Mouse (Mus musculus) heart, postnatal 0 days (tissue): ENCODE data around the gene Ap3d1. TPM values are rescaled to one million over a fixed set of nuclear protein-coding genes. Genes with fewer than 3 reads are reported as not detected.

Experiments
- ATAC-seq: fragments of 200-750 bp; cut with Nextera tagmentation; 2 replicates; pipeline ENCODE4 v1.8.0; 2017; ENCODE audit warnings: low read depth, moderate number of reproducible peaks, moderate library complexity; ENCODE audit not compliant: insufficient read depth
- DNase-seq: peaks from one replicate; pipeline ENCODE4 v3.0.0-alpha.2; 2016; ENCODE audit warnings: low spot score
- H3K27ac ChIP-seq: fragments of 300-500 bp; sonication (generic); 2 replicates; pipeline ENCODE4 v1.5.1; 2014; ENCODE audit warnings: low read depth, mild to moderate bottlenecking
- H3K27me3 ChIP-seq: fragments of 300-500 bp; sonication (generic); 2 replicates; pipeline ENCODE4 v1.6.1; 2014; ENCODE audit warnings: low read length, mixed read lengths; ENCODE audit not compliant: control insufficient read depth, insufficient read depth
- H3K36me3 ChIP-seq: fragments of 300-500 bp; sonication (generic); replicated peaks from 2 replicates; pipeline ENCODE4 v1.6.1; 2014; ENCODE audit warnings: low read length, mixed read lengths; ENCODE audit not compliant: control insufficient read depth, insufficient read depth
- H3K4me1 ChIP-seq: fragments of 300-500 bp; sonication (generic); 2 replicates; pipeline ENCODE4 v1.6.1; 2014; ENCODE audit warnings: antibody characterized with exemption; ENCODE audit not compliant: control insufficient read depth, insufficient read depth
- H3K4me2 ChIP-seq: fragments of 300-500 bp; sonication (generic); 2 replicates; pipeline ENCODE4 v1.6.1; 2014; ENCODE audit warnings: low read depth, mild to moderate bottlenecking, low read length, moderate library complexity
- H3K4me3 ChIP-seq: fragments of 300-500 bp; sonication (generic); 2 replicates; pipeline ENCODE4 v1.5.1; 2014; ENCODE audit warnings: low read depth, low read length
- H3K9ac ChIP-seq: fragments of 300-500 bp; sonication (generic); replicated peaks from 2 replicates; pipeline ENCODE4 v1.6.1; 2014; ENCODE audit warnings: low read depth, low read length, mixed read lengths
- H3K9me3 ChIP-seq: fragments of 300-500 bp; sonication (generic); replicated peaks from 2 replicates; pipeline ENCODE4 v1.6.1; 2016; ENCODE audit warnings: low read length; ENCODE audit not compliant: control insufficient read depth
- CTCF ChIP-seq: IDR thresholded peaks from 2 replicates; pipeline ENCODE4 v1.5.1; 2016; ENCODE audit warnings: antibody characterized with exemption, control low read depth, low read depth
- EP300 ChIP-seq: IDR thresholded peaks from 2 replicates; pipeline ENCODE4 v1.6.1; 2016; ENCODE audit warnings: antibody characterized with exemption, low read depth
- WGBS: fragments of 180-500 bp; shearing (Covaris S2); extraction: QIAGEN DNeasy Blood & Tissue Kit; methylation state at CpG from one replicate; pipeline ENCODE4 v1.1.7; 2014; 5-methylcytosine and 5-hydroxymethylcytosine counted together
- polyA plus RNA-seq: library from polyadenylated mRNA; unstranded; fragments of >200 nt; fragmentation: Nextera tagmentation; extraction: Ambion mirVana; gene quantifications from 2 replicates; pipeline ENCODE4 v1.2.1, GENCODE M21; 2015
- total RNA-seq: library from RNA; depleted of rRNA; stranded (reverse); fragments of >200 nt; gene quantifications from 2 replicates; pipeline ENCODE4 v1.2.3, GENCODE M21; 2014; ENCODE audit warnings: low replicate concordance; rRNA removed

Gene Ap3d1
- 72.7 and 77.9 TPM in 2 replicates for total RNA-seq
- 31.6 and 34.3 TPM in 2 replicates for polyA plus RNA-seq

DNA sequence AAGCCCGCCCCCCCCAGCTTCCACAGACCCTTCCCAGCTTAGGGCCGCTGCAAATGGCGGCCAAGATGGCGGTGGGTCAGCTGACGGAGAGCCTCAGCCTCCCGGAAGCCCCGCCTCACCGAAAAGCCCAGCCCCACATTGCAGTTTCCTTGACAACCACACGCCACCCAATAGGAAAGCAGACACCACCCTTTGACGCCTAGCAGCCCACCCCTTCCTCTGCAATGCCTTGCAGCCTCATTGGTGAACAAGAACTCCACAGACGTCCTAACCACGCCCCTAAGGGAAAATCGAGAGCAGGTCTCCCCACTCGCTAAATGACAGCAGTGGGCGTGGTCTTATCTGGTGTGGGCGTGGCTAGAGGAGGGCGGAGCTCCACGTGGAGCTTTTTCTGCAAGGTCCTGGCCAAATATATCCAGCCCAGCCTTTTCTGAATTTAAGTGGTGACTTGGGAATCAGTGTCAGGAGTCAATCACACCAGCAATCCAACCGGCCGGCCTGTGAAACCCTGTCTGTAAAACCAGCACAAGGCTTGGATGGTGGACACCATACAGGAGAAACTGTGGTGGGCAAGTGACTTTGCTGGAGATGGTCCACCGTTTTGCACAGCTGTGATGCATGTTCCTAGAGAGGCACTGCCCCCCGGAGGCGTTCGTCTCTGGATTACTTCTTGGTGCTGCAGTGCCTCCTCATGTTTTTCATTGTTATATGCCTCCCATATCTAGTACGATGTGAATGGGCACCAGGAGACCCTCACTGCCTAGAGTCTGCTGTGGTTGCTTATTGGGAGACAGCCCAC is at the start of gene Ap3d1:
Gene Ap3d1 (minus strand): TSS at position 85 of the 799 bp plus-strand sequence.
- Histone ChIP-seq H3K9ac (peak within 1 kb of the TSS; percentile 96), H3K27me3 (no peaks in the 10 kb centered on the region), H3K9me3 (no peaks in the 10 kb centered on the region), H3K36me3 (no peaks in the 10 kb centered on the region), H3K27ac (peak within 1 kb of the TSS; percentile 80), H3K4me3 (peak within 1 kb of the TSS; percentile 98), H3K4me1 (peaks cover 16% of the 10 kb centered on the region), H3K4me2 (peak within 1 kb of the TSS; percentile 95)
- WGBS = 2% methylated on average over 22 of the region's 25 CpGs
- TF ChIP-seq CTCF (no peak), EP300 (no peak)
- peak; percentile 100 for DNase-seq
- peak; percentile 99 for ATAC-seq

DNA sequence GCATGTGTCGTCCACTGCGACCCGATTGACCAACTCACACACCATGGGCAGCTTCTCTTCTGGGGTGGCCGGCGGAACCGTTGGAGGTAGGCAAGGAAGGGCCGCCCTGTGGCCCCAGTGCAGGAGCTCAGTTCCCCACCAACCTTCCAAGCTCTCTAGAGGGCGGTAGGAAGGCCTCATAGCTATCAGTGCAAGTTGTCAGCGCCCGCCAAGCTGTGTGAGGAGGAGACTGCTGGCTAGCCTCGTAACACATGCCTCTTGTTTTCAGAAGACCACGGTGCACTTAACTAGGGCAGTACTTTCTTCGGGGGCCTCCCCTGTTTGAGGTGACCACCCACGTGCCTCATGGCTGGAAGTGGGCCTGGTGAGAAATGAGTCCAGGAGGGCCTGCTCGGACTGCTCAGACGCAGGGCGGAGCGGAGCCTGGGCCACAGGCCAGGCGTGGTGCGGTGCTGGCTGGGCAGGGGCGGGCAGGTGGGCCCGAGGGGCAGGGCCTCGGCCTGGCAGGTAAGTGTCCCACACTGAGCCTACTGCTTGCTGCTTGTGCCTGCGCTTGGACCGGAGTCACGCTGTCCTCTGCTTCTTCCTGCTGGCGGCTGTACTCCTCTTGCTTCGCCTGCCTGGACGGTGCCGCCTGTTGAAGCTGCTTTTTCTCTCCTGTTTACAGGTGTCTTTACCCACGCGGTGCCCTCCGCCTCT is 49.6 kb upstream of the Ap3d1 start:
- peak; percentile 55 for ATAC-seq
- Histone ChIP-seq H3K27ac (peak overlapping the region; percentile 4; the same call in 1 of the 2 replicates), H3K27me3 (no peaks in the 10 kb centered on the region), H3K9ac (no peak overlapping the region), H3K36me3 (peaks cover 89% of the 10 kb centered on the region), H3K4me1 (peaks cover 15% of the 10 kb centered on the region), H3K4me3 (no peak overlapping the region), H3K9me3 (no peaks in the 10 kb centered on the region), H3K4me2 (no peak overlapping the region)
- 41% methylated on average over 33 of the region's 33 CpGs for WGBS
- peak; percentile 72 for DNase-seq
- TF ChIP-seq CTCF (peak; percentile 10; the same call in 1 of the 2 replicates), EP300 (no peak)

DNA sequence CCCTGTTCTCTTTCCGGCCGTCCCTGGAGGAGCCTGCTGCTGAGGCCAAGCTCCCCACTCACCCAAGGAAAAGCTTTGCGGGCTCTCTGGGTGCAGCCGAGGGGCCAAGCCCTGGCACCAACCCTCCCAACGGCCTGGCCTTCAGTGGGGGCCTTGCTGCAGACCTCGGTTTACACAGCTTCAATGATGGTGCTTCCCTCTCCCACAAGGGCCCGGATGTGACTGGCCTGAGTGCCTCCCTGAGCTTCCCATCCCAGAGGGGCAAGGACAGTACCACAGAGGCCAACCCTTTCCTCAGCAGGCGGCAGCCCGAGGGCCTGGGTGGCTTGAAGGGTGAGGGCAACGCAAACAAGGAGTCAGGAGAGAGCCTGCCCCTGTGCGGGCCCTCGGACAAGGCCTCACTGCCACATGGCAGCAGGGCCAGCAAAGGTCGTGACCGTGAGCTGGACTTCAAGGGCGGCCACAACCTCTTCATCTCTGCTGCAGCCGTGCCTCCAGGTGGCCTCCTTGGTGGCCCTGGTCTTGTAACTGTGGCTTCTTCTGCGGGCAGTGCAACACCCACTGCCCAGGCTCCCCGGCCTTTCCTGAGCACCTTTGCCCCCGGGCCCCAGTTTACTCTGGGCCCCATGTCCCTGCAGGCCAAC is 48.8 kb upstream of the Ap3d1 start:
- no peak for ATAC-seq
- Histone ChIP-seq H3K36me3 (peaks cover 91% of the 10 kb centered on the region), H3K27me3 (no peaks in the 10 kb centered on the region), H3K9me3 (no peaks in the 10 kb centered on the region), H3K27ac (peak overlapping the region; percentile 4; the same call in 1 of the 2 replicates), H3K4me1 (peaks cover 13% of the 10 kb centered on the region), H3K9ac (no peak overlapping the region; the same call in 1 of the 2 replicates), H3K4me3 (no peak overlapping the region), H3K4me2 (no peak overlapping the region)
- 73% methylated on average over 19 of the region's 19 CpGs for WGBS
- TF ChIP-seq EP300 (no peak), CTCF (no peak)
- no peak for DNase-seq

DNA sequence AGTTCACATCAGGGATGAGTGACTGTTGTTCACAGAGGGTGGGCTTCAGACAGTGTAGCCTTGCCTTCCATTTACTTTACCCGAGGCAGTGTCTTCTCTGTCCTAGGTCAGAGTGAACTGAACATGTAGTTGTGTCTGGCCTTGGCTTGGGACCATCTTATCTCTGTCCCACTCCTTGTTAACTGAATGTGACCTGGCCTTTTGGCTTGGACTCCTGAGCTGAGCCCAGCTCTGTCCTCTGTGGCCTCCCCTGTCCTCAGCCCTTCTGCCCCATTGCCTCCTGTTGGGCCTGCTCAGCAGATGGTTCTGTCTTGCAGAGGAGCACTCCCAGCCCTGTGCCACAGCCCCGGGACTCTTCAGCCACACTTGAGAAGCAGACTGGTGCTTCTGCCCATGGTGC is 45.5 kb upstream of the Ap3d1 start:
- H3K4me1 ChIP-seq = peaks cover 13% of the 10 kb centered on the region
- WGBS = 45% methylated on average over 2 of the region's 2 CpGs
- no peak for DNase-seq
- H3K4me3 ChIP-seq = no peak overlapping the region
- peak overlapping the region; percentile 44; the same call in 1 of the 2 replicates for H3K27ac ChIP-seq
- peaks cover 91% of the 10 kb centered on the region for H3K36me3 ChIP-seq
- H3K4me2 ChIP-seq = no peak overlapping the region
- TF ChIP-seq EP300 (no peak), CTCF (no peak)
- H3K27me3 ChIP-seq = no peaks in the 10 kb centered on the region
- no peak; the same call in 1 of the 2 replicates for ATAC-seq
- H3K9me3 ChIP-seq = no peaks in the 10 kb centered on the region
- H3K9ac ChIP-seq = no peak overlapping the region

DNA sequence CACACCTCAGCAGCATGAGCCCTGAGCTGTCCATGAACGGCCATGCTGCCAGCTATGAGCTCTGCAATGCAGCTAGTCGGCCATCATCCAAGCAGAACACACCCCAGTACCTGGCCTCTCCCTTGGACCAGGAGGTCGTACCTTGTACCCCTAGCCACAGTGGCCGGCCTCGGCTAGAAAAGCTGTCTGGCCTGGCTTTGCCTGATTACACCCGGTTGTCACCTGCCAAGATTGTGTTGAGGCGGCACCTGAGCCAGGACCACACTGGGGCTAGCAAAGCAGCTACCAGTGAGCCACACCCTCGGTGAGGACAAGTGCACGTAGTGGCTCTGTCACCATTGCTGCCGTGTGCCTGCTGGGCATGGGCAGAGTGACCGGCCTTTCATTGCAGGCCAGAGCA is 43.9 kb upstream of the Ap3d1 start:
- DNase-seq (no peak), ATAC-seq (no peak)
- H3K4me1 ChIP-seq = peaks cover 9% of the 10 kb centered on the region
- WGBS = 89% methylated on average over 11 of the region's 11 CpGs
- no peak overlapping the region for H3K9ac ChIP-seq
- H3K36me3 ChIP-seq = peaks cover 95% of the 10 kb centered on the region
- no peak overlapping the region for H3K4me2 ChIP-seq
- H3K9me3 ChIP-seq = no peaks in the 10 kb centered on the region
- no peak overlapping the region for H3K27ac ChIP-seq
- H3K4me3 ChIP-seq = no peak overlapping the region
- TF ChIP-seq EP300 = no peak
- TF ChIP-seq CTCF = no peak
- no peaks in the 10 kb centered on the region for H3K27me3 ChIP-seq
